Mouse (Mus musculus) limb, embryonic 12.5 days (tissue): ENCODE measurements around the gene Lamp2. TPM values are rescaled to one million over a fixed set of nuclear protein-coding genes. Genes with fewer than 3 reads are reported as not detected.

Experiments
- ATAC-seq: fragments of 200-750 bp; cut with Nextera tagmentation; 2 replicates; pipeline ENCODE4 v1.8.0; 2017; ENCODE audit warnings: low read depth, moderate TSS enrichment; ENCODE audit not compliant: insufficient number of reproducible peaks, insufficient read depth, low FRiP score, low TSS enrichment
- H3K27ac ChIP-seq: fragments of 300-500 bp; sonication (generic); 2 replicates; pipeline ENCODE4 v1.5.1; 2016; ENCODE audit warnings: mild to moderate bottlenecking, moderate library complexity
- H3K27me3 ChIP-seq: fragments of 300-500 bp; sonication (generic); 2 replicates; pipeline ENCODE4 v1.6.1; 2016; ENCODE audit warnings: mild to moderate bottlenecking, moderate library complexity
- H3K36me3 ChIP-seq: fragments of 300-500 bp; sonication (generic); 2 replicates; pipeline ENCODE4 v1.6.1; 2016; ENCODE audit warnings: mild to moderate bottlenecking, moderate library complexity
- H3K4me1 ChIP-seq: fragments of 300-500 bp; sonication (generic); replicated peaks from 2 replicates; pipeline ENCODE4 v1.6.1; 2016
- H3K4me2 ChIP-seq: fragments of 300-500 bp; sonication (generic); 2 replicates; pipeline ENCODE4 v1.6.1; 2016; ENCODE audit warnings: mild to moderate bottlenecking, moderate library complexity
- H3K4me3 ChIP-seq: fragments of 300-500 bp; sonication (generic); replicated peaks from 2 replicates; pipeline ENCODE4 v1.5.1; 2016; ENCODE audit warnings: mild to moderate bottlenecking
- H3K9ac ChIP-seq: fragments of 300-500 bp; sonication (generic); replicated peaks from 2 replicates; pipeline ENCODE4 v1.6.1; 2016; ENCODE audit warnings: mild to moderate bottlenecking, moderate library complexity
- H3K9me3 ChIP-seq: fragments of 300-500 bp; sonication (generic); 2 replicates; pipeline ENCODE4 v1.6.1; 2016; ENCODE audit warnings: mild to moderate bottlenecking, moderate library complexity
- WGBS: fragments of 180-500 bp; shearing (Covaris S2); methylation state at CpG from one replicate; pipeline ENCODE4 v1.1.7; 2016; 5-methylcytosine and 5-hydroxymethylcytosine counted together
- polyA plus RNA-seq: library from polyadenylated mRNA; unstranded; fragments of >200 nt; fragmentation: Nextera tagmentation; extraction: Ambion mirVana; gene quantifications from 2 replicates; pipeline ENCODE4 v1.2.1, GENCODE M21; 2016

Gene Lamp2
- polyA plus RNA-seq, 1 experiment from 2014 or later: 82.9 TPM

- ATAC-seq: no peak
- 84% methylated on average over 8 of the region's 8 CpGs for WGBS
- no peak overlapping the region for H3K4me2 ChIP-seq
- H3K36me3 ChIP-seq: no peaks in the 10 kb centered on the region
- no peaks in the 10 kb centered on the region for H3K4me1 ChIP-seq
- H3K9ac ChIP-seq: no peak overlapping the region
- H3K27me3 ChIP-seq: no peaks in the 10 kb centered on the region
- no peak overlapping the region for H3K27ac ChIP-seq
- H3K4me3 ChIP-seq: no peak overlapping the region
- H3K9me3 ChIP-seq: no peaks in the 10 kb centered on the region
Measured at GRCm38 (mm10) chrX:38459076-38459475, 2.8 kb upstream of the Lamp2 start.

- Histone ChIP-seq H3K4me3 (no peak overlapping the region), H3K36me3 (peaks cover 5% of the 10 kb centered on the region), H3K4me2 (no peak overlapping the region), H3K9me3 (no peaks in the 10 kb centered on the region), H3K9ac (no peak overlapping the region), H3K27me3 (no peaks in the 10 kb centered on the region), H3K4me1 (no peaks in the 10 kb centered on the region), H3K27ac (no peak overlapping the region)
- ATAC-seq: no peak
- WGBS: 34% methylated on average over 3 of the region's 3 CpGs
Measured at GRCm38 (mm10) chrX:38456635-38457006, 367 bp upstream of the Lamp2 start.

GRCm38 (mm10) chrX:38455474-38455873 lies 780 bp downstream of the Lamp2 start:
- no peak for ATAC-seq
- Histone ChIP-seq H3K36me3 (peaks cover 15% of the 10 kb centered on the region), H3K9me3 (no peaks in the 10 kb centered on the region), H3K4me2 (peak overlapping the region; percentile 59), H3K4me3 (peak overlapping the region; percentile 60), H3K9ac (peak overlapping the region; percentile 74), H3K27ac (peak overlapping the region; percentile 78), H3K27me3 (no peaks in the 10 kb centered on the region), H3K4me1 (no peaks in the 10 kb centered on the region)
- 21% methylated on average over 7 of the region's 7 CpGs for WGBS

GRCm38 (mm10) chrX:38454900-38455299 lies 1.4 kb downstream of the Lamp2 start:
- Histone ChIP-seq H3K4me1 (no peaks in the 10 kb centered on the region), H3K9ac (no peak overlapping the region), H3K36me3 (peaks cover 20% of the 10 kb centered on the region), H3K4me3 (peak overlapping the region; percentile 9; the same call in 1 of the 2 replicates), H3K4me2 (peak overlapping the region; percentile 59), H3K9me3 (no peaks in the 10 kb centered on the region), H3K27me3 (no peaks in the 10 kb centered on the region), H3K27ac (no peak overlapping the region)
- WGBS: 38% methylated on average over 2 of the region's 2 CpGs
- no peak for ATAC-seq

GRCm38 (mm10) chrX:38453924-38454323 lies 2.3 kb downstream of the Lamp2 start:
- Histone ChIP-seq H3K9me3 (no peaks in the 10 kb centered on the region), H3K4me1 (no peaks in the 10 kb centered on the region), H3K27ac (no peak overlapping the region), H3K9ac (no peak overlapping the region), H3K4me3 (no peak overlapping the region), H3K36me3 (peaks cover 26% of the 10 kb centered on the region), H3K4me2 (no peak overlapping the region), H3K27me3 (no peaks in the 10 kb centered on the region)
- ATAC-seq: no peak
- WGBS: 90% methylated on average over 5 of the region's 5 CpGs

- no peak overlapping the region for H3K9ac ChIP-seq
- H3K9me3 ChIP-seq: no peaks in the 10 kb centered on the region
- ATAC-seq: no peak
- no peaks in the 10 kb centered on the region for H3K4me1 ChIP-seq
- no peak overlapping the region for H3K27ac ChIP-seq
- peaks cover 26% of the 10 kb centered on the region for H3K36me3 ChIP-seq
- WGBS: 92% methylated on average over 6 of the region's 6 CpGs
- no peaks in the 10 kb centered on the region for H3K27me3 ChIP-seq
- H3K4me2 ChIP-seq: no peak overlapping the region
- no peak overlapping the region for H3K4me3 ChIP-seq
Measured at GRCm38 (mm10) chrX:38450476-38450875, 5.8 kb downstream of the Lamp2 start.

GRCm38 (mm10) chrX:38445705-38446104 lies 10.5 kb downstream of the Lamp2 start:
- no peak overlapping the region for H3K27ac ChIP-seq
- no peaks in the 10 kb centered on the region for H3K9me3 ChIP-seq
- ATAC-seq: no peak
- 89% methylated on average over 1 of the region's 1 CpGs for WGBS
- peaks cover 17% of the 10 kb centered on the region for H3K36me3 ChIP-seq
- H3K4me1 ChIP-seq: no peaks in the 10 kb centered on the region
- H3K4me3 ChIP-seq: no peak overlapping the region
- no peak overlapping the region for H3K9ac ChIP-seq
- no peak overlapping the region for H3K4me2 ChIP-seq
- no peaks in the 10 kb centered on the region for H3K27me3 ChIP-seq

GRCm38 (mm10) chrX:38442425-38442824 lies 13.8 kb downstream of the Lamp2 start:
- Histone ChIP-seq H3K36me3 (0 out of 2 replicates have a peak, but pooled peaks cover 3% of the 10 kb centered on the region), H3K27ac (no peak overlapping the region), H3K27me3 (no peaks in the 10 kb centered on the region), H3K9ac (no peak overlapping the region), H3K9me3 (no peaks in the 10 kb centered on the region), H3K4me1 (no peaks in the 10 kb centered on the region), H3K4me3 (no peak overlapping the region), H3K4me2 (no peak overlapping the region)
- ATAC-seq: no peak
- WGBS: 83% methylated on average over 1 of the region's 1 CpGs

- no peaks in the 10 kb centered on the region for H3K4me1 ChIP-seq
- no peaks in the 10 kb centered on the region for H3K27me3 ChIP-seq
- no peak overlapping the region for H3K9ac ChIP-seq
- no peak for ATAC-seq
- no peak overlapping the region for H3K27ac ChIP-seq
- no peaks in the 10 kb centered on the region for H3K9me3 ChIP-seq
- H3K4me2 ChIP-seq: no peak overlapping the region
- 77% methylated on average over 2 of the region's 2 CpGs for WGBS
- H3K36me3 ChIP-seq: peaks cover 12% of the 10 kb centered on the region
- no peak overlapping the region for H3K4me3 ChIP-seq
Measured at GRCm38 (mm10) chrX:38439629-38440028, 16.6 kb downstream of the Lamp2 start.

GRCm38 (mm10) chrX:38438147-38438791 lies 18.0 kb downstream of the Lamp2 start:
- H3K9me3 ChIP-seq: no peaks in the 10 kb centered on the region
- WGBS: 54% methylated on average over 7 of the region's 7 CpGs
- H3K4me2 ChIP-seq: no peak overlapping the region
- no peaks in the 10 kb centered on the region for H3K27me3 ChIP-seq
- H3K27ac ChIP-seq: no peak overlapping the region
- H3K36me3 ChIP-seq: peaks cover 12% of the 10 kb centered on the region
- H3K4me1 ChIP-seq: no peaks in the 10 kb centered on the region
- H3K9ac ChIP-seq: no peak overlapping the region
- ATAC-seq: no peak
- no peak overlapping the region for H3K4me3 ChIP-seq

GRCm38 (mm10) chrX:38429455-38429854 lies 26.8 kb downstream of the Lamp2 start:
- H3K36me3 ChIP-seq: peaks cover 35% of the 10 kb centered on the region

GRCm38 (mm10) chrX:38428818-38429440 lies 27.3 kb downstream of the Lamp2 start:
- WGBS: 82% methylated on average over 3 of the region's 3 CpGs

More at GRCm38 (mm10) chrX:38429455-38429854, 26.8 kb downstream of the Lamp2 start:
- H3K27me3 ChIP-seq: no peaks in the 10 kb centered on the region
- WGBS: 78% methylated on average over 4 of the region's 4 CpGs
- H3K27ac ChIP-seq: no peak overlapping the region
- H3K4me3 ChIP-seq: no peak overlapping the region
- no peak for ATAC-seq
- H3K9ac ChIP-seq: no peak overlapping the region
- H3K4me2 ChIP-seq: no peak overlapping the region
- no peaks in the 10 kb centered on the region for H3K4me1 ChIP-seq
- no peaks in the 10 kb centered on the region for H3K9me3 ChIP-seq

More at GRCm38 (mm10) chrX:38428818-38429440, 27.3 kb downstream of the Lamp2 start:
- Histone ChIP-seq H3K4me3 (no peak overlapping the region), H3K9ac (no peak overlapping the region), H3K27ac (no peak overlapping the region), H3K9me3 (no peaks in the 10 kb centered on the region), H3K4me2 (no peak overlapping the region), H3K27me3 (no peaks in the 10 kb centered on the region), H3K4me1 (no peaks in the 10 kb centered on the region), H3K36me3 (peaks cover 40% of the 10 kb centered on the region)
- ATAC-seq: no peak
